Mouse (Mus musculus) macrophage (primary cell): Measurements from ENCODE around the gene Ppp3ca. TPM values are rescaled to one million over a fixed set of nuclear protein-coding genes. Genes with fewer than 3 reads are reported as not detected.

Source experiments
- H3K27ac ChIP-seq: fragments of 350-480 bp; formaldehyde crosslinking; 2 replicates; pipeline ENCODE4 v1.9.0; 2021
- H3K36me3 ChIP-seq: fragments of 350-480 bp; formaldehyde crosslinking; 2 replicates; pipeline ENCODE4 v1.9.0; 2021; ENCODE audit errors: inconsistent target
- H3K4me3 ChIP-seq: fragments of 350-480 bp; formaldehyde crosslinking; 2 replicates; pipeline ENCODE4 v1.9.0; 2021; ENCODE audit errors: inconsistent target
- H3K79me2 ChIP-seq: fragments of 350-480 bp; formaldehyde crosslinking; 2 replicates; pipeline ENCODE4 v1.9.0; 2021; ENCODE audit errors: inconsistent target
- WGBS: methylation state at CpG from one replicate; pipeline ENCODE4 v1.1.7; 2026; ENCODE audit warnings: inconsistent platforms; ENCODE audit not compliant: missing documents; 5-methylcytosine and 5-hydroxymethylcytosine counted together
- polyA plus RNA-seq: library from polyadenylated mRNA; stranded (reverse); fragments of 250-400 nt; gene quantifications from 3 replicates; pipeline ENCODE4 v1.2.4, GENCODE M21; 2018; ENCODE audit warnings: inconsistent platforms

Ppp3ca gene
- polyA plus RNA-seq, 1 experiment from 2014 or later, result 79.9 TPM

GRCm38 (mm10) chr3:136909534-136909933 lies 239.6 kb downstream of the Ppp3ca start:
- Histone ChIP-seq H3K27ac (no peak overlapping the region), H3K4me3 (no peak overlapping the region), H3K36me3 (peaks cover 29% of the 10 kb centered on the region), H3K79me2 (no peaks in the 10 kb centered on the region)
- WGBS, result 83% methylated on average over 3 of the region's 3 CpGs

GRCm38 (mm10) chr3:136911276-136911675 lies 241.4 kb downstream of the Ppp3ca start:
- H3K4me3 ChIP-seq, result no peak overlapping the region
- WGBS, result 100% methylated on average over 6 of the region's 8 CpGs
- H3K27ac ChIP-seq, result no peak overlapping the region
- H3K79me2 ChIP-seq, result no peaks in the 10 kb centered on the region
- peaks cover 24% of the 10 kb centered on the region for H3K36me3 ChIP-seq

- H3K36me3 ChIP-seq, result peaks cover 22% of the 10 kb centered on the region
- H3K27ac ChIP-seq, result no peak overlapping the region
- no peak overlapping the region for H3K4me3 ChIP-seq
- H3K79me2 ChIP-seq, result no peaks in the 10 kb centered on the region
- 96% methylated on average over 6 of the region's 7 CpGs for WGBS
These were observed 247.2 kb downstream of the Ppp3ca start for GRCm38 (mm10) chr3:136917080-136917479.

- peaks cover 47% of the 10 kb centered on the region for H3K36me3 ChIP-seq
- no peaks in the 10 kb centered on the region for H3K79me2 ChIP-seq
- H3K27ac ChIP-seq, result no peak overlapping the region
- H3K4me3 ChIP-seq, result no peak overlapping the region
These were observed 263.1 kb downstream of the Ppp3ca start for GRCm38 (mm10) chr3:136933071-136933470.

- 16% methylated on average over 7 of the region's 7 CpGs for WGBS
- no peak overlapping the region for H3K27ac ChIP-seq
- no peaks in the 10 kb centered on the region for H3K79me2 ChIP-seq
- H3K36me3 ChIP-seq, result 0 out of 2 replicates have a peak, but pooled peaks cover 4% of the 10 kb centered on the region
- no peak overlapping the region for H3K4me3 ChIP-seq
These were observed 271.0 kb downstream of the Ppp3ca start for GRCm38 (mm10) chr3:136940733-136941601.

GRCm38 (mm10) chr3:136941602-136941926 lies 271.6 kb downstream of the Ppp3ca start:
- H3K36me3 ChIP-seq, result no peaks in the 10 kb centered on the region
- no peaks in the 10 kb centered on the region for H3K79me2 ChIP-seq
- H3K27ac ChIP-seq, result no peak overlapping the region
- no peak overlapping the region for H3K4me3 ChIP-seq
- WGBS, result 87% methylated on average over 3 of the region's 3 CpGs

- WGBS, result 97% methylated on average over 4 of the region's 4 CpGs
- Histone ChIP-seq H3K4me3 (no peak overlapping the region), H3K36me3 (no peaks in the 10 kb centered on the region), H3K27ac (no peak overlapping the region), H3K79me2 (no peaks in the 10 kb centered on the region)
These were observed 275.6 kb downstream of the Ppp3ca start for GRCm38 (mm10) chr3:136945550-136945949.

GRCm38 (mm10) chr3:136946662-136947061 lies 276.7 kb downstream of the Ppp3ca start:
- H3K36me3 ChIP-seq, result no peaks in the 10 kb centered on the region
- no peak overlapping the region for H3K4me3 ChIP-seq
- 92% methylated on average over 2 of the region's 2 CpGs for WGBS
- H3K79me2 ChIP-seq, result no peaks in the 10 kb centered on the region
- no peak overlapping the region for H3K27ac ChIP-seq

- no peaks in the 10 kb centered on the region for H3K79me2 ChIP-seq
- 93% methylated on average over 4 of the region's 4 CpGs for WGBS
- H3K27ac ChIP-seq, result no peak overlapping the region
- no peak overlapping the region for H3K4me3 ChIP-seq
- no peaks in the 10 kb centered on the region for H3K36me3 ChIP-seq
These were observed 278.2 kb downstream of the Ppp3ca start for GRCm38 (mm10) chr3:136948142-136948541.

- WGBS, result 100% methylated on average over 1 of the region's 1 CpGs
- no peak overlapping the region for H3K4me3 ChIP-seq
- H3K79me2 ChIP-seq, result no peaks in the 10 kb centered on the region
- no peaks in the 10 kb centered on the region for H3K36me3 ChIP-seq
- H3K27ac ChIP-seq, result no peak overlapping the region
These were observed 281.9 kb downstream of the Ppp3ca start for GRCm38 (mm10) chr3:136951792-136952191.

- no peaks in the 10 kb centered on the region for H3K79me2 ChIP-seq
- H3K4me3 ChIP-seq, result no peak overlapping the region
- H3K36me3 ChIP-seq, result no peaks in the 10 kb centered on the region
- no peak overlapping the region for H3K27ac ChIP-seq
- 100% methylated on average over 1 of the region's 1 CpGs for WGBS
These were observed 282.9 kb downstream of the Ppp3ca start for GRCm38 (mm10) chr3:136952822-136953221.

GRCm38 (mm10) chr3:136955043-136955442 lies 285.1 kb downstream of the Ppp3ca start:
- Histone ChIP-seq H3K27ac (no peak overlapping the region), H3K4me3 (no peak overlapping the region), H3K36me3 (no peaks in the 10 kb centered on the region), H3K79me2 (no peaks in the 10 kb centered on the region)
- WGBS, result 77% methylated on average over 2 of the region's 2 CpGs

- H3K27ac ChIP-seq, result no peak overlapping the region
- no peak overlapping the region for H3K4me3 ChIP-seq
- WGBS, result 94% methylated on average over 3 of the region's 3 CpGs
- no peaks in the 10 kb centered on the region for H3K79me2 ChIP-seq
- H3K36me3 ChIP-seq, result no peaks in the 10 kb centered on the region
These were observed 290.4 kb downstream of the Ppp3ca start for GRCm38 (mm10) chr3:136960314-136960713.

- H3K36me3 ChIP-seq, result no peaks in the 10 kb centered on the region
- no peak overlapping the region for H3K4me3 ChIP-seq
- H3K79me2 ChIP-seq, result no peaks in the 10 kb centered on the region
- WGBS, result 88% methylated on average over 4 of the region's 5 CpGs
- H3K27ac ChIP-seq, result no peak overlapping the region
These were observed 296.9 kb downstream of the Ppp3ca start for GRCm38 (mm10) chr3:136966786-136967185.

GRCm38 (mm10) chr3:136967510-136967909 lies 297.6 kb downstream of the Ppp3ca start:
- WGBS, result 91% methylated on average over 2 of the region's 2 CpGs
- Histone ChIP-seq H3K36me3 (no peaks in the 10 kb centered on the region), H3K79me2 (no peaks in the 10 kb centered on the region), H3K4me3 (no peak overlapping the region), H3K27ac (no peak overlapping the region)

GRCm38 (mm10) chr3:136969796-136970195 lies 299.9 kb downstream of the Ppp3ca start:
- Histone ChIP-seq H3K4me3 (no peak overlapping the region), H3K79me2 (no peaks in the 10 kb centered on the region), H3K36me3 (no peaks in the 10 kb centered on the region), H3K27ac (no peak overlapping the region)
- WGBS, result 30% methylated on average over 4 of the region's 4 CpGs
